Mouse (Mus musculus) cortical plate, adult 2 months (tissue): Measurements from ENCODE around the gene Gimap7. TPM values are rescaled to one million over a fixed set of nuclear protein-coding genes. Genes with fewer than 3 reads are reported as not detected.

Experiments
- H3K27ac ChIP-seq: fragments of 200-500 bp; 2 replicates; pipeline ENCODE4 v1.5.1; 2012; ENCODE audit warnings: low read length, control low read depth, inconsistent platforms; ENCODE audit not compliant: insufficient read depth
- H3K4me1 ChIP-seq: fragments of 200-500 bp; 2 replicates; pipeline ENCODE4 v1.6.1; 2011; ENCODE audit warnings: low read length; ENCODE audit not compliant: control insufficient read depth, insufficient read depth
- H3K4me3 ChIP-seq: fragments of 200-500 bp; 2 replicates; pipeline ENCODE4 v1.5.1; 2011; ENCODE audit warnings: mild to moderate bottlenecking, low read length, control low read depth; ENCODE audit not compliant: insufficient read depth
- CTCF ChIP-seq: fragments of 200-500 bp; IDR thresholded peaks from 2 replicates; pipeline ENCODE4 v1.5.1; 2011; ENCODE audit warnings: mild to moderate bottlenecking, control low read depth, low read length; ENCODE audit not compliant: insufficient read depth; ENCODE audit errors: extremely low read depth
- POLR2A ChIP-seq: fragments of 200-500 bp; IDR thresholded peaks from 2 replicates; pipeline ENCODE4 v1.6.1; 2011; ENCODE audit warnings: mild to moderate bottlenecking, low read length, control low read depth; ENCODE audit not compliant: insufficient read depth; ENCODE audit errors: extremely low read depth
- polyA plus RNA-seq: library from polyadenylated mRNA; depleted of rRNA; stranded (reverse); fragments of >200 nt; gene quantifications from 2 replicates; pipeline ENCODE4 v1.2.3, GENCODE M21; 2012; rRNA removed

The Gimap7 gene
- polyA plus RNA-seq, 1 experiment: not detected

- Histone ChIP-seq H3K4me1 (no peaks in the 10 kb centered on the region), H3K4me3 (no peak overlapping the region), H3K27ac (no peak overlapping the region)
- TF ChIP-seq POLR2A (no peak), CTCF (no peak)
These were observed 46.1 kb downstream of the Gimap7 start for GRCm38 (mm10) chr6:48764496-48764895.

- H3K4me3 ChIP-seq: no peak overlapping the region
- no peaks in the 10 kb centered on the region for H3K4me1 ChIP-seq
- TF ChIP-seq POLR2A (no peak), CTCF (no peak)
- no peak overlapping the region for H3K27ac ChIP-seq
These were observed 49.9 kb downstream of the Gimap7 start for GRCm38 (mm10) chr6:48768178-48768869.

- H3K4me3 ChIP-seq: no peak overlapping the region
- no peaks in the 10 kb centered on the region for H3K4me1 ChIP-seq
- TF ChIP-seq POLR2A (no peak), CTCF (no peak)
- H3K27ac ChIP-seq: no peak overlapping the region
These were observed 50.5 kb downstream of the Gimap7 start for GRCm38 (mm10) chr6:48768933-48769332.

- Histone ChIP-seq H3K4me3 (no peak within 1 kb of the TSS), H3K27ac (no peak within 1 kb of the TSS), H3K4me1 (no peaks in the 10 kb centered on the region)
- no peak for TF ChIP-seq CTCF
These were observed 52.3 kb downstream of the Gimap7 start, which contains the start of gene Gimap3 for GRCm38 (mm10) chr6:48770696-48771095. TSS of gene Gimap3 (minus strand) at chr6:48770851.

GRCm38 (mm10) chr6:48772030-48772429, 53.6 kb downstream of the Gimap7 start:
- Histone ChIP-seq H3K4me3 (no peak overlapping the region), H3K4me1 (no peaks in the 10 kb centered on the region), H3K27ac (no peak overlapping the region)
- no peak for TF ChIP-seq POLR2A
- peak; percentile 92 for TF ChIP-seq CTCF

Other genes starting within 250 kb of the Gimap7 start
- 508 and 534 TPM in 2 replicates for gene Atp6v0e2, start 181.0 kb upstream of the Gimap7 start, polyA plus RNA-seq
- gene Lrrc61, start 163.8 kb upstream of the Gimap7 start, polyA plus RNA-seq: 22.7 and 25.2 TPM in 2 replicates
- gene Rarres2, start 145.8 kb upstream of the Gimap7 start, polyA plus RNA-seq: 17.2 and 23.2 TPM in 2 replicates
- gene Gm45021, start 129.0 kb upstream of the Gimap7 start, polyA plus RNA-seq: 1.1 TPM in 1 of 2 replicates, not detected in the other
- gene Repin1, start 124.7 kb upstream of the Gimap7 start, polyA plus RNA-seq: 81.8 and 96.1 TPM in 2 replicates
- gene Gm44965, start 124.7 kb upstream of the Gimap7 start, polyA plus RNA-seq: 0.56 TPM in 1 of 2 replicates, not detected in the other
- gene Zfp775, start 116.6 kb upstream of the Gimap7 start, polyA plus RNA-seq: 6.8 and 6.9 TPM in 2 replicates
- gene AI854703, start 91.9 kb upstream of the Gimap7 start, polyA plus RNA-seq: 28.3 and 28.4 TPM in 2 replicates
- gene Gimap8, start 71.4 kb upstream of the Gimap7 start, polyA plus RNA-seq: 1.2 and 1.9 TPM in 2 replicates
- 0.65 and 0.66 TPM in 2 replicates for gene Gimap9, start 42.5 kb upstream of the Gimap7 start, polyA plus RNA-seq
- gene Gimap4, start 34.1 kb upstream of the Gimap7 start, polyA plus RNA-seq: 0.31 and 0.51 TPM in 2 replicates
- 3.6 and 5.1 TPM in 2 replicates for gene Gimap6, start 10.4 kb upstream of the Gimap7 start, polyA plus RNA-seq
- 1.0 TPM in 2 replicates for gene Gm28053, start within 50 bp of the Gimap7 start, polyA plus RNA-seq
- gene Gimap1, start 20.4 kb downstream of the Gimap7 start, polyA plus RNA-seq: 1.5 and 1.7 TPM in 2 replicates
- 0.75 and 0.78 TPM in 2 replicates for gene Gimap5, start 27.6 kb downstream of the Gimap7 start, polyA plus RNA-seq
- gene Gimap3, start 52.2 kb downstream of the Gimap7 start, polyA plus RNA-seq: 0.15 and 0.38 TPM in 2 replicates
- 25.6 and 25.8 TPM in 2 replicates for gene Tmem176a, start 122.3 kb downstream of the Gimap7 start, polyA plus RNA-seq
- 75.5 and 76.3 TPM in 2 replicates for gene Tmem176b, start 122.9 kb downstream of the Gimap7 start, polyA plus RNA-seq
- 0.04 TPM in 1 of 2 replicates, not detected in the other for gene Aoc1, start 154.3 kb downstream of the Gimap7 start, polyA plus RNA-seq
- not detected in 2 replicates for gene 1600015I10Rik, start 211.3 kb downstream of the Gimap7 start, polyA plus RNA-seq